Mouse (Mus musculus) liver, embryonic 13.5 days (tissue): ENCODE results near the gene Bnip3. TPM values are rescaled to one million over a fixed set of nuclear protein-coding genes. Genes with fewer than 3 reads are reported as not detected.

Source experiments
- ATAC-seq: fragments of 200-750 bp; cut with Nextera tagmentation; 2 replicates; pipeline ENCODE4 v1.8.0; 2017; ENCODE audit warnings: low read depth, mild to moderate bottlenecking, moderate number of reproducible peaks, moderate library complexity
- DNase-seq: peaks from one replicate; pipeline ENCODE4 v3.0.0; 2022
- H3K27ac ChIP-seq: fragments of 300-500 bp; sonication (generic); 2 replicates; pipeline ENCODE4 v1.5.1; 2015; ENCODE audit warnings: moderate library complexity, mild to moderate bottlenecking, inconsistent platforms
- H3K27me3 ChIP-seq: fragments of 300-500 bp; sonication (generic); 2 replicates; pipeline ENCODE4 v1.6.1; 2015; ENCODE audit warnings: mild to moderate bottlenecking, inconsistent platforms
- H3K36me3 ChIP-seq: fragments of 300-500 bp; sonication (generic); 2 replicates; pipeline ENCODE4 v1.6.1; 2015; ENCODE audit warnings: mild to moderate bottlenecking, inconsistent platforms
- H3K4me1 ChIP-seq: fragments of 300-500 bp; sonication (generic); replicated peaks from 2 replicates; pipeline ENCODE4 v1.6.1; 2015; ENCODE audit warnings: inconsistent platforms
- H3K4me2 ChIP-seq: fragments of 300-500 bp; sonication (generic); 2 replicates; pipeline ENCODE4 v1.6.1; 2015; ENCODE audit warnings: inconsistent platforms, mild to moderate bottlenecking, moderate library complexity
- H3K4me3 ChIP-seq: fragments of 300-500 bp; sonication (generic); replicated peaks from 2 replicates; pipeline ENCODE4 v1.5.1; 2015; ENCODE audit warnings: mild to moderate bottlenecking, inconsistent platforms
- H3K9ac ChIP-seq: fragments of 300-500 bp; sonication (generic); 2 replicates; pipeline ENCODE4 v1.6.1; 2015; ENCODE audit warnings: mild to moderate bottlenecking, inconsistent platforms
- H3K9me3 ChIP-seq: fragments of 300-500 bp; sonication (generic); replicated peaks from 2 replicates; pipeline ENCODE4 v1.6.1; 2016; ENCODE audit warnings: inconsistent platforms
- WGBS: fragments of 180-500 bp; shearing (Covaris S2); methylation state at CpG from one replicate; pipeline ENCODE4 v1.1.7; 2015; ENCODE audit not compliant: insufficient replicate concordance; 5-methylcytosine and 5-hydroxymethylcytosine counted together
- polyA plus RNA-seq: library from polyadenylated mRNA; unstranded; fragments of >200 nt; fragmentation: Nextera tagmentation; extraction: Ambion mirVana; gene quantifications from 2 replicates; pipeline ENCODE4 v1.2.1, GENCODE M21; 2015

Gene Bnip3
- polyA plus RNA-seq, 1 experiment from 2014 or later = 51.3 TPM

DNA sequence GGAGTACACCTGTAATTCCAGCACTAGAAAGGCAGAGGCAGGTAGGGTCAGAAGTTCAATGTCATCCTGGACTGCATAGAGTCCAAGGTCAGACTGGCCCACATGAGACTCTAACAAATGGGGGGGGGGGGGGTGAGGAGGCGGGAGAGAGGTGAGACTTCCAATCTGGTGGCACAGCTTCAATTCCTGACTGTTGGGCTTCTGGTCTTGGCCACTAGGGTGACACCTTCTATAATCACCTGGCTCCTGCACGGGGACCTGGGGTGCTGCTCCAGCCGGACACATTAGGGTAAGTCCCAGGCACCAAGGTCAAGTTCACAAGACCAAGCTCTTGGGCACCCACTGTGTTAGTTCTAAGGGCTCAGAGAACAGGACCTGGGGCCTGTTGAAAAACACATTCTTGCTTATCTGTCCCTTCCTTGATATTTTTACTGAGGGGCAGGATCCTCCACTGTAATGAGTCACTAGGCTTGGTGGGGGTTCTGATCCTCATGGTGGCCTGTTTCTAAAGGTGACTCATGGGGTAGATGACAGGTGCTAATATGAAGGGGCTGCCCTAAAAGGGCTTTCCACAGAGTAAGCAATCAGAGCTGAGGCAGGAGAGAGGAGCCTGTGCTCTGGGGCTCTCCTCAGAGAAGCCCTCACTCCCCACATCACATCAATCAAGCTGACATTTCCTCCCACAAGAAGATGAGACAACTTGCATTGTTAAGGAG is 67.7 kb downstream of the Bnip3 start:
- DNase-seq (no peak), ATAC-seq (no peak)
- Histone ChIP-seq H3K9ac (no peak overlapping the region), H3K4me1 (peaks cover 23% of the 10 kb centered on the region), H3K36me3 (no peaks in the 10 kb centered on the region), H3K4me2 (no peak overlapping the region), H3K27ac (no peak overlapping the region), H3K9me3 (no peaks in the 10 kb centered on the region), H3K4me3 (no peak overlapping the region), H3K27me3 (no peaks in the 10 kb centered on the region)
- 62% methylated on average over 3 of the region's 3 CpGs for WGBS

Other genes starting within 250 kb of the Bnip3 start
- 18.0 and 18.3 TPM in 2 replicates for gene Ppp2r2d, start 63.4 kb downstream of the Bnip3 start, polyA plus RNA-seq
- 3.3 and 3.8 TPM in 2 replicates for gene Mapk1ip1, start 63.2 kb downstream of the Bnip3 start, polyA plus RNA-seq
- 0.03 TPM in 1 of 2 replicates, not detected in the other for gene Jakmip3, start 31.2 kb upstream of the Bnip3 start, polyA plus RNA-seq
- 0.86 and 0.92 TPM in 2 replicates for gene Dpysl4, start 176.5 kb upstream of the Bnip3 start, polyA plus RNA-seq